Mouse (Mus musculus): ENCODE measurements at regions not wholly inside any gene's neighbourhood (a gene's known extent, or its start where the extent isn't known, plus 50 kb on each side); places are given as distances from the start of the nearest gene placed in this dataset.
"Not testable (repeated sequence)": the region's sequence is repeated elsewhere in the genome, so short reads cannot be mapped to it uniquely, and the experiment has no call there.

GRCm38 (mm10) chr13:10855947-10856561 is 495.4 kb upstream of the Chrm3 start:
- TF ChIP-seq USF1 (IDR thresholded peaks at IDR 0.05; ENCODE audit: low read depth, low read length); MAZ (IDR thresholded peaks at IDR 0.05; ENCODE audit: low read depth, low read length); ZNF384 (IDR thresholded peaks at IDR 0.05; ENCODE audit: low read depth, low read length); CTCF (IDR thresholded peaks at IDR 0.05 in 2 of 3, conservative IDR thresholded peaks at IDR 0.05 in 1 of 3; ENCODE audit: control insufficient read depth in 1 of 3, insufficient read depth in 1 of 3, low read depth in 2 of 3, low read length in 3 of 3, poor library complexity in 1 of 3, severe bottlenecking in 1 of 3); MAX (IDR thresholded peaks at IDR 0.05; ENCODE audit: low read length); NRF1 (IDR thresholded peaks at IDR 0.05; ENCODE audit: insufficient read depth, low read depth, low read length, poor library complexity, severe bottlenecking); MAFK (IDR thresholded peaks at IDR 0.05; ENCODE audit: borderline replicate concordance, low read depth, low read length); ZC3H11A (IDR thresholded peaks at IDR 0.05; ENCODE audit: low read depth, low read length); RCOR1 (IDR thresholded peaks at IDR 0.05; ENCODE audit: low read depth, low read length); ETS1 (IDR thresholded peaks at IDR 0.05; ENCODE audit: low read depth, low read length): not testable (repeated sequence)

All from MEL (cell line).